Mouse (Mus musculus): ENCODE data around the gene Slc25a36. TPM values are rescaled to one million over a fixed set of nuclear protein-coding genes. Genes with fewer than 3 reads are reported as not detected.

Slc25a36 gene
- polyA plus RNA-seq, 1 experiment from 2014 or later: 59.1 TPM

DNA sequence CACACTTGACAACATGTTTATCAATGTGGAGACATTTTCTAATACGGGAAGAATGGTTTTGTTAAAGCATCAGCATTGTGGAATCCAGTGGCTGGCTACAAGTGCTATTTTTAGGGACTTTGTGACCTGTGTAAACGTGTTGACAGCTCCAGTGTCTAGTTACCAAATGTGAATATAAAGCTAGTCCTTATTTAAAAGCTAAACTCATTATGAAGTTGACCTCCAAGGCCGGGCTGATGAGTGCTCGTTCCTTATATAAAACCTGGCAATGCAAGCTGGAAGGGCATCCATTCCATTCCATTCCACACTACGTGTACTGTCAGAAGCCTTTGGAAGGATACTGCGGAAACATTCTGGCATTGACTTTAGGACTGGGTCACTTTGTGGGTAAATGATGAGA, 34.4 kb upstream of the Slc25a36 start:
- Histone ChIP-seq H3K9ac (ENCODE audit: low read depth, low read length) (no peak overlapping the region), H3K4me2 (ENCODE audit: low read length) (no peak overlapping the region), H3K4me1 (replicated peaks; ENCODE audit: insufficient read depth, low read length) (no peaks in the 10 kb centered on the region), H3K4me3 (replicated peaks; ENCODE audit: low read depth, low read length) (no peak overlapping the region), H3K27me3 (ENCODE audit: insufficient read depth, low read length) (no peaks in the 10 kb centered on the region), H3K9me3 (replicated peaks; ENCODE audit: low read length) (no peaks in the 10 kb centered on the region), H3K27ac (no peak overlapping the region), H3K36me3 (ENCODE audit: insufficient read depth, low read length) (no peaks in the 10 kb centered on the region)
- ATAC-seq (replicated peaks; ENCODE audit: low FRiP score, low read depth): no peak
- WGBS: 62% methylated on average over 6 of the region's 6 CpGs
- no peak for DNase-seq (ENCODE audit: low spot score)
- TF ChIP-seq CTCF (IDR thresholded peaks at IDR 0.05; ENCODE audit: low read depth): no peak

DNA sequence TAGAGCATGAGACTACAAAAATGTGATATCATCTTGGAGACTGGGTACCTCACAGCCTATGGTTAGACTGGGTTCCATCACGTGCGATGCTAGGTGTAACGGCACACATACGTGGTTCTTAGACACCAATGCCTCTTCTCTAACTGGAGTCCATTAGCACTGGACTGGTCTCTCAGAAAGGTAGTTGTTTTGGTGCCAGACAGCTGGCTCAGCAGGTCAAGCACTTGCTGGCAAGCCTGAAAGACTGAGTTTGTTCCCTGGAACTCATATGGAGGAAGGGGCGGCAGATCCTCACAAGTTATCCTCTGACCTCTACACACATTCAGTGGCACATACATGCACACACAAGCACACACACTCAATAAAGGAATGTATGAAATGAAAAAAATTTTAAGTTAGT, 32.5 kb upstream of the Slc25a36 start:
- DNase-seq (ENCODE audit: low spot score): no peak
- 91% methylated on average over 5 of the region's 5 CpGs for WGBS
- Histone ChIP-seq H3K27me3 (ENCODE audit: insufficient read depth, low read length) (no peaks in the 10 kb centered on the region), H3K36me3 (ENCODE audit: insufficient read depth, low read length) (no peaks in the 10 kb centered on the region), H3K4me3 (replicated peaks; ENCODE audit: low read depth, low read length) (no peak overlapping the region), H3K27ac (no peak overlapping the region), H3K9me3 (replicated peaks; ENCODE audit: low read length) (no peaks in the 10 kb centered on the region), H3K4me1 (replicated peaks; ENCODE audit: insufficient read depth, low read length) (no peaks in the 10 kb centered on the region), H3K4me2 (ENCODE audit: low read length) (no peak overlapping the region), H3K9ac (ENCODE audit: low read depth, low read length) (no peak overlapping the region)
- no peak for TF ChIP-seq CTCF (IDR thresholded peaks at IDR 0.05; ENCODE audit: low read depth)
- no peak for ATAC-seq (replicated peaks; ENCODE audit: low FRiP score, low read depth)

DNA sequence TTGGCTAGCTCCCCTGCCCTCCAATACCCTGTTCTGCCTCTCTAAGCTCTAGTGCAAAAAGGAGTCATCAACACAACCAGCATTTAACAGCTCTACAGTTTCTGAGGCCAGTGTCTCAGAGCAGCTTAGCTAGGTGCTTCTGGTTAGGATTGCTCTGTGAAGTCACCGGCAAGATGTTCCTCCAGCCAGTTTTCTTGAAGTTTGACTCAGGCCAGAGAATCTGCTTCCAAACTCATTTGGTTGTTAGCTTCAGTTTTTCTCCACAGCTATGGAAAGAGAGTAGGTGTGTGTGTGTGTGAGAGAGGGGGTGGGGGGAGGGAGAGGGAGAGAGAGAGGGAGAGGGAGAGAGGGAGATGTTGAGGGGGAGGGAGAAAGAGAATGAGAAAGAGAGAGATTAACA, 31.6 kb upstream of the Slc25a36 start:
- Histone ChIP-seq H3K4me1 (replicated peaks; ENCODE audit: insufficient read depth, low read length) (no peaks in the 10 kb centered on the region), H3K9ac (ENCODE audit: low read depth, low read length) (no peak overlapping the region), H3K4me2 (ENCODE audit: low read length) (no peak overlapping the region), H3K36me3 (ENCODE audit: insufficient read depth, low read length) (no peaks in the 10 kb centered on the region), H3K27ac (no peak overlapping the region), H3K27me3 (ENCODE audit: insufficient read depth, low read length) (no peaks in the 10 kb centered on the region), H3K4me3 (replicated peaks; ENCODE audit: low read depth, low read length) (no peak overlapping the region), H3K9me3 (replicated peaks; ENCODE audit: low read length) (no peaks in the 10 kb centered on the region)
- no peak for TF ChIP-seq CTCF (IDR thresholded peaks at IDR 0.05; ENCODE audit: low read depth)
- 83% methylated on average over 1 of the region's 1 CpGs for WGBS
- DNase-seq (ENCODE audit: low spot score) (no peak), ATAC-seq (replicated peaks; ENCODE audit: low FRiP score, low read depth) (no peak)

DNA sequence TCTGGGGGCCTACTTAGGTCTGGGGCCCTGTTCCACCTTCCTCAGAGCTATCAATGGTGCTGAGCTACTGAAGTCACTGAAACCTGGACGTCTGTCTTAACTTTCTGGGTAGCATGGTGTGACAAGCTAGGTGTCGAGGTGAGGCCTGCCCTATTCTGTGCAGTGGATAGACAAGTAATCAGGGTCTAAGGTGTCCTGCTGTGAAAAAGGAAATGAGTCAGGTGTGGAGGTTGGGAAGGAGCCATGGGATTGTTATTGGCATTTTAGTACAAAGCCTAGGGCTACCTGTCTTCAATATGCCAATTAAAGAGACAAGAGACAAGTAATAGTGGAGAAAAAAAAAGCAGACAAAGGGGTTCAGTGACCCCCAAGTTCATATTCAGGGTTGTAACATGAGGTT, 30.8 kb upstream of the Slc25a36 start:
- Histone ChIP-seq H3K9me3 (replicated peaks; ENCODE audit: low read length) (no peaks in the 10 kb centered on the region), H3K4me2 (ENCODE audit: low read length) (no peak overlapping the region), H3K27ac (no peak overlapping the region), H3K9ac (ENCODE audit: low read depth, low read length) (no peak overlapping the region), H3K4me3 (replicated peaks; ENCODE audit: low read depth, low read length) (no peak overlapping the region), H3K36me3 (ENCODE audit: insufficient read depth, low read length) (no peaks in the 10 kb centered on the region), H3K4me1 (replicated peaks; ENCODE audit: insufficient read depth, low read length) (no peaks in the 10 kb centered on the region), H3K27me3 (ENCODE audit: insufficient read depth, low read length) (no peaks in the 10 kb centered on the region)
- DNase-seq (ENCODE audit: low spot score): no peak
- 62% methylated on average over 2 of the region's 2 CpGs for WGBS
- ATAC-seq (replicated peaks; ENCODE audit: low FRiP score, low read depth): no peak
- no peak for TF ChIP-seq CTCF (IDR thresholded peaks at IDR 0.05; ENCODE audit: low read depth)

- peak overlapping the region; percentile 48; the same call in 1 of the 2 replicates for H3K27ac ChIP-seq
- H3K4me1 ChIP-seq (replicated peaks; ENCODE audit: insufficient read depth, low read length): no peaks in the 10 kb centered on the region
- no peak overlapping the region for H3K9ac ChIP-seq (ENCODE audit: low read depth, low read length)
- no peaks in the 10 kb centered on the region for H3K27me3 ChIP-seq (ENCODE audit: insufficient read depth, low read length)
- no peak for TF ChIP-seq CTCF (IDR thresholded peaks at IDR 0.05; ENCODE audit: low read depth)
- H3K9me3 ChIP-seq (replicated peaks; ENCODE audit: low read length): no peaks in the 10 kb centered on the region
- 70% methylated on average over 10 of the region's 10 CpGs for WGBS
- no peak overlapping the region for H3K4me2 ChIP-seq (ENCODE audit: low read length)
- DNase-seq (ENCODE audit: low spot score): peak; percentile 10
- no peak overlapping the region for H3K4me3 ChIP-seq (replicated peaks; ENCODE audit: low read depth, low read length)
- no peaks in the 10 kb centered on the region for H3K36me3 ChIP-seq (ENCODE audit: insufficient read depth, low read length)
- ATAC-seq (replicated peaks; ENCODE audit: low FRiP score, low read depth): peak; percentile 69; the same call in 1 of the 2 replicates
Observed at GRCm38 (mm10) chr9:97140145-97140932, 29.4 kb upstream of the Slc25a36 start.

GRCm38 (mm10) chr9:97137678-97138077, 26.7 kb upstream of the Slc25a36 start:
- no peak for TF ChIP-seq CTCF (IDR thresholded peaks at IDR 0.05; ENCODE audit: low read depth)

More at GRCm38 (mm10) chr9:97137678-97138077, 26.7 kb upstream of the Slc25a36 start:
- H3K4me3 ChIP-seq (replicated peaks; ENCODE audit: low read depth, low read length): no peak overlapping the region
- H3K4me2 ChIP-seq (ENCODE audit: low read length): no peak overlapping the region
- no peak overlapping the region for H3K27ac ChIP-seq
- ATAC-seq (replicated peaks; ENCODE audit: low FRiP score, low read depth) (no peak), DNase-seq (ENCODE audit: low spot score) (no peak)
- no peaks in the 10 kb centered on the region for H3K36me3 ChIP-seq (ENCODE audit: insufficient read depth, low read length)
- no peaks in the 10 kb centered on the region for H3K4me1 ChIP-seq (replicated peaks; ENCODE audit: insufficient read depth, low read length)
- no peaks in the 10 kb centered on the region for H3K9me3 ChIP-seq (replicated peaks; ENCODE audit: low read length)
- WGBS: 92% methylated on average over 4 of the region's 4 CpGs
- no peak overlapping the region for H3K9ac ChIP-seq (ENCODE audit: low read depth, low read length)
- H3K27me3 ChIP-seq (ENCODE audit: insufficient read depth, low read length): no peaks in the 10 kb centered on the region
